Mouse (Mus musculus): ENCODE results near the gene Arhgap30. TPM values are rescaled to one million over a fixed set of nuclear protein-coding genes. Genes with fewer than 3 reads are reported as not detected.

The Arhgap30 gene
- polyA plus RNA-seq, 3 experiments from 2014 or later = 73.5 to 84.6 (median 78.0) TPM

GRCm38 (mm10) chr1:171435288-171435814, 46.6 kb downstream of the Arhgap30 start:
- no peak for ATAC-seq

GRCm38 (mm10) chr1:171435974-171436373, 47.2 kb downstream of the Arhgap30 start:
- no peak for ATAC-seq

GRCm38 (mm10) chr1:171437264-171438013, 48.7 kb downstream of the Arhgap30 start, which contains the start of gene F11r:
F11r (plus strand) TSS chr1:171437535.
- peak; percentile 96 for ATAC-seq

GRCm38 (mm10) chr1:171438014-171438670, 49.4 kb downstream of the Arhgap30 start:
- ATAC-seq = no peak

- ATAC-seq = no peak
These were observed 50.3 kb downstream of the Arhgap30 start for GRCm38 (mm10) chr1:171439072-171439471.

- ATAC-seq = no peak
These were observed 51.4 kb downstream of the Arhgap30 start for GRCm38 (mm10) chr1:171440025-171440725.

GRCm38 (mm10) chr1:171441466-171442412, 53.0 kb downstream of the Arhgap30 start:
- ATAC-seq = no peak

- no peak for ATAC-seq
These were observed 53.6 kb downstream of the Arhgap30 start for GRCm38 (mm10) chr1:171442413-171442760.

GRCm38 (mm10) chr1:171445050-171445449, 56.3 kb downstream of the Arhgap30 start:
- ATAC-seq = no peak

- no peak for ATAC-seq
These were observed 58.1 kb downstream of the Arhgap30 start for GRCm38 (mm10) chr1:171446854-171447253.

- no peak for ATAC-seq
These were observed 58.9 kb downstream of the Arhgap30 start for GRCm38 (mm10) chr1:171447692-171448091.

GRCm38 (mm10) chr1:171450062-171450461, 61.3 kb downstream of the Arhgap30 start:
- ATAC-seq = no peak

GRCm38 (mm10) chr1:171451001-171451400, 62.2 kb downstream of the Arhgap30 start:
- ATAC-seq = no peak

- ATAC-seq = no peak
These were observed 63.8 kb downstream of the Arhgap30 start for GRCm38 (mm10) chr1:171452522-171452921.

- no peak for ATAC-seq
These were observed 64.2 kb downstream of the Arhgap30 start for GRCm38 (mm10) chr1:171452923-171453322.

GRCm38 (mm10) chr1:171454926-171455325, 66.2 kb downstream of the Arhgap30 start:
- ATAC-seq = no peak

GRCm38 (mm10) chr1:171457568-171457967, 68.8 kb downstream of the Arhgap30 start:
- ATAC-seq = no peak

- no peak for ATAC-seq
These were observed 71.0 kb downstream of the Arhgap30 start for GRCm38 (mm10) chr1:171459791-171460190.
